Mouse (Mus musculus) liver, postnatal 0 days (tissue): ENCODE results near the gene Ccno.

ENCODE experiments used
- CTCF ChIP-seq: sonication (generic); IDR thresholded peaks from 2 replicates; pipeline ENCODE4 v1.5.1; 2016; ENCODE audit warnings: antibody characterized with exemption, low read depth
- EP300 ChIP-seq: IDR thresholded peaks from 2 replicates; pipeline ENCODE4 v1.6.1; 2016; ENCODE audit warnings: antibody characterized with exemption, low read depth, mild to moderate bottlenecking

- no peak for TF ChIP-seq CTCF
- no peak for TF ChIP-seq EP300
Observed at GRCm38 (mm10) chr13:113021521-113021920, 33.9 kb downstream of the Ccno start.
